Mouse (Mus musculus) heart, embryonic 11.5 days (tissue): ENCODE measurements around the gene Lgals9. TPM values are rescaled to one million over a fixed set of nuclear protein-coding genes. Genes with fewer than 3 reads are reported as not detected.

Experiments
- ATAC-seq: fragments of 200-750 bp; cut with Nextera tagmentation; replicated peaks from 2 replicates; pipeline ENCODE4 v1.8.0; 2017; ENCODE audit warnings: moderate library complexity; ENCODE audit not compliant: insufficient number of reproducible peaks, low FRiP score, low TSS enrichment
- H3K27ac ChIP-seq: fragments of 300-500 bp; sonication (generic); 2 replicates; pipeline ENCODE4 v1.5.1; 2014; ENCODE audit warnings: mild to moderate bottlenecking, low read depth, low read length
- H3K27me3 ChIP-seq: fragments of 300-500 bp; sonication (generic); 2 replicates; pipeline ENCODE4 v1.6.1; 2014; ENCODE audit warnings: mild to moderate bottlenecking, low read length, mixed read lengths; ENCODE audit not compliant: control insufficient read depth, insufficient read depth
- H3K36me3 ChIP-seq: fragments of 300-500 bp; sonication (generic); 2 replicates; pipeline ENCODE4 v1.6.1; 2014; ENCODE audit warnings: mild to moderate bottlenecking, low read length, moderate library complexity, mixed read lengths; ENCODE audit not compliant: control insufficient read depth, insufficient read depth
- H3K4me1 ChIP-seq: fragments of 300-500 bp; sonication (generic); 2 replicates; pipeline ENCODE4 v1.6.1; 2014; ENCODE audit warnings: low read length; ENCODE audit not compliant: control insufficient read depth, insufficient read depth
- H3K4me2 ChIP-seq: fragments of 300-500 bp; sonication (generic); 2 replicates; pipeline ENCODE4 v1.6.1; 2014; ENCODE audit warnings: mild to moderate bottlenecking, moderate library complexity
- H3K4me3 ChIP-seq: fragments of 300-500 bp; sonication (generic); 2 replicates; pipeline ENCODE4 v1.5.1; 2014; ENCODE audit warnings: low read depth, low read length
- H3K9ac ChIP-seq: fragments of 300-500 bp; sonication (generic); 2 replicates; pipeline ENCODE4 v1.6.1; 2014; ENCODE audit warnings: mild to moderate bottlenecking, low read depth, low read length, moderate library complexity
- H3K9me3 ChIP-seq: fragments of 300-500 bp; sonication (generic); replicated peaks from 2 replicates; pipeline ENCODE4 v1.6.1; 2016; ENCODE audit warnings: low read length; ENCODE audit not compliant: control insufficient read depth
- WGBS: fragments of 180-500 bp; shearing (Covaris S2); extraction: QIAGEN DNeasy Blood & Tissue Kit; methylation state at CpG from one replicate; pipeline ENCODE4 v1.1.7; 2014; ENCODE audit not compliant: insufficient replicate concordance; 5-methylcytosine and 5-hydroxymethylcytosine counted together
- polyA plus RNA-seq: library from polyadenylated mRNA; unstranded; fragments of >200 nt; fragmentation: Nextera tagmentation; extraction: Ambion mirVana; gene quantifications from 2 replicates; pipeline ENCODE4 v1.2.1, GENCODE M21; 2014

Gene Lgals9
- polyA plus RNA-seq, 1 experiment from 2014 or later, result 41.9 TPM

GRCm38 (mm10) chr11:78929345-78929744, 55.4 kb downstream of the Lgals9 start:
- no peaks in the 10 kb centered on the region for H3K9me3 ChIP-seq
- H3K27me3 ChIP-seq, result peaks cover 25% of the 10 kb centered on the region
- no peak overlapping the region for H3K27ac ChIP-seq
- no peak for ATAC-seq
- WGBS, result 73% methylated on average over 5 of the region's 5 CpGs
- no peak overlapping the region for H3K4me3 ChIP-seq
- H3K4me2 ChIP-seq, result no peak overlapping the region
- no peaks in the 10 kb centered on the region for H3K36me3 ChIP-seq
- peaks cover 5% of the 10 kb centered on the region; the same call in 1 of the 2 replicates for H3K4me1 ChIP-seq
- no peak overlapping the region for H3K9ac ChIP-seq

GRCm38 (mm10) chr11:78924916-78925315, 59.8 kb downstream of the Lgals9 start:
- WGBS, result under 1% methylated on average over 30 of the region's 37 CpGs
- H3K4me3 ChIP-seq, result peak overlapping the region; percentile 48
- no peak for ATAC-seq
- peaks cover 50% of the 10 kb centered on the region for H3K27me3 ChIP-seq
- peaks cover 5% of the 10 kb centered on the region; the same call in 1 of the 2 replicates for H3K4me1 ChIP-seq
- no peak overlapping the region; the same call in 1 of the 2 replicates for H3K9ac ChIP-seq
- no peaks in the 10 kb centered on the region for H3K9me3 ChIP-seq
- no peak overlapping the region for H3K27ac ChIP-seq
- no peaks in the 10 kb centered on the region for H3K36me3 ChIP-seq
- H3K4me2 ChIP-seq, result peak overlapping the region; percentile 88

DNA sequence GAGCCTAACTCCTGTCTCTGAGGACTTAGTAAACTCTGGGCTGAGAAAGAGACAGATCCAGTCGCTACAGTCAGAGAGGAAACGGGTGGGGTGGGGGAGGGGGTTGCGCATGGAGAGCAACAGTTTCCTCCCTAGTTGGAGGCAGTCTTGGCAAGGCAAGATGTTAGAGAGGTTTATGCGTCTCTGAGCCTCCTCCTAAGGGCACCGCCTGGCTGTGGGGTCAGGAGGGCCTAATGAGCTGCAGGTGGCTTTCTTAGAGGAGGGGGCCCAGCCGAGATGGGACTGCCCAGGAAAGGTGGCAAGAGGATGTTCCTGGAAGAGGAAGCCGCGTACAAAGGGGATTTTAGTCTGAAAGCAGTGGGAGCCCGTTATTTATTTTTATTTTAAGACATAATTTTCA, 60.6 kb downstream of the Lgals9 start:
- WGBS, result 12% methylated on average over 9 of the region's 9 CpGs
- H3K9ac ChIP-seq, result no peak overlapping the region
- no peak overlapping the region for H3K27ac ChIP-seq
- no peak for ATAC-seq
- peaks cover 50% of the 10 kb centered on the region for H3K27me3 ChIP-seq
- H3K36me3 ChIP-seq, result no peaks in the 10 kb centered on the region
- H3K4me1 ChIP-seq, result peaks cover 5% of the 10 kb centered on the region; the same call in 1 of the 2 replicates
- no peak overlapping the region for H3K4me3 ChIP-seq
- H3K4me2 ChIP-seq, result no peak overlapping the region
- H3K9me3 ChIP-seq, result no peaks in the 10 kb centered on the region

- no peak for ATAC-seq
- H3K4me1 ChIP-seq, result peaks cover 5% of the 10 kb centered on the region; the same call in 1 of the 2 replicates
- H3K27me3 ChIP-seq, result peaks cover 52% of the 10 kb centered on the region
- H3K4me2 ChIP-seq, result no peak overlapping the region
- no peak overlapping the region for H3K4me3 ChIP-seq
- no peaks in the 10 kb centered on the region for H3K9me3 ChIP-seq
- H3K27ac ChIP-seq, result no peak overlapping the region
- H3K36me3 ChIP-seq, result no peaks in the 10 kb centered on the region
- WGBS, result 36% methylated on average over 8 of the region's 8 CpGs
- no peak overlapping the region for H3K9ac ChIP-seq
Observed at GRCm38 (mm10) chr11:78922678-78923407, 61.9 kb downstream of the Lgals9 start.

DNA sequence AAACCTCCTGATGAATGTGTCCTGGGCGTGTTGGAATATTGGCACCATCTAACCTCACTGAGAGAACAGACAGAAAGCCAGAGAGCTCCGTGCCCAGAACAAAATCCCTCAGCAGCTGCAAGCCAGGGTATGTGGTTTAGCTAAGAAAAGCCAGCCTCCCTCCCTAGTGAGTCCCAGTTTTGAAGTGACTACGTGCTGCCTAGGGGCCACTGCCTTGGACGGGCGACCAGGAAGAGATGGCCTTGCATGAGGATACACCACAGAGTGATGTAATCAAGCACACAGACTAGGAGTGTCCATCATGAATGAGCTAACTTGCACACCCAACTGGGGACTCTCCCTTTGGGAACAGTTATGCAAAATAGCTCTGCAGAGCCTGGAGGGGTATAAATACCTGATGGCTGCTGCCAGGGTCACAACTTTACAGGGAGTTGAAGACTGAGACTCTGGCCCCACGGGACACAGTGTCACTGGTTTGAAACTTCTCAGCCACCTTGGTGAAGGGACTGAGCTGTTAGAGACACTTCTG, 64.3 kb downstream of the Lgals9 start, which contains the start of gene Nos2:
Gene Nos2 (plus strand): TSS at position 377 of the 529 bp plus-strand sequence.
- no peak for ATAC-seq

DNA sequence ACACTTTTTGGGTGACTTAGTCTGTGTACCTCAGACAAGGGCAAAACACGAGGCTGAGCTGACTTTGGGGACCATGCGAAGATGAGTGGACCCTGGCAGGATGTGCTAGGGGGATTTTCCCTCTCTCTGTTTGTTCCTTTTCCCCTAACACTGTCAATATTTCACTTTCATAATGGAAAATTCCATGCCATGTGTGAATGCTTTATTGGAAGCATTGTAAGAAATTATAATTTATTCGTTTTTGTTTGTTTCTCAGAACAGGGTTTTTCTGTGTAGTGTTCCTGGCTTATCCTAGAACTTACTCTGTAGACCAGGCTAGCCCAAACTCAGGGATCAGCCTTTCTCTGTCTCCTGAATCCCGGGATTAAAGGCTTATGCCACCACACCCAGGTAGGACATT, 65.0 kb downstream of the Lgals9 start:
- no peaks in the 10 kb centered on the region for H3K9me3 ChIP-seq
- no peak overlapping the region for H3K27ac ChIP-seq
- peaks cover 31% of the 10 kb centered on the region for H3K27me3 ChIP-seq
- peaks cover 1% of the 10 kb centered on the region; the same call in 1 of the 2 replicates for H3K4me1 ChIP-seq
- no peak overlapping the region for H3K4me3 ChIP-seq
- no peak overlapping the region for H3K4me2 ChIP-seq
- no peaks in the 10 kb centered on the region for H3K36me3 ChIP-seq
- ATAC-seq, result no peak
- H3K9ac ChIP-seq, result no peak overlapping the region
- WGBS, result 65% methylated on average over 4 of the region's 4 CpGs

More for the DNA sequence above, 64.3 kb downstream of the Lgals9 start, which contains the start of gene Nos2:
- H3K27me3 ChIP-seq, result peaks cover 38% of the 10 kb centered on the region
- no peaks in the 10 kb centered on the region for H3K36me3 ChIP-seq
- 54% methylated on average over 6 of the region's 6 CpGs for WGBS
- no peak within 1 kb of the TSS for H3K9ac ChIP-seq
- no peaks in the 10 kb centered on the region for H3K9me3 ChIP-seq
- peaks cover 5% of the 10 kb centered on the region; the same call in 1 of the 2 replicates for H3K4me1 ChIP-seq
- no peak within 1 kb of the TSS for H3K27ac ChIP-seq
- H3K4me2 ChIP-seq, result no peak within 1 kb of the TSS
- H3K4me3 ChIP-seq, result no peak within 1 kb of the TSS

DNA sequence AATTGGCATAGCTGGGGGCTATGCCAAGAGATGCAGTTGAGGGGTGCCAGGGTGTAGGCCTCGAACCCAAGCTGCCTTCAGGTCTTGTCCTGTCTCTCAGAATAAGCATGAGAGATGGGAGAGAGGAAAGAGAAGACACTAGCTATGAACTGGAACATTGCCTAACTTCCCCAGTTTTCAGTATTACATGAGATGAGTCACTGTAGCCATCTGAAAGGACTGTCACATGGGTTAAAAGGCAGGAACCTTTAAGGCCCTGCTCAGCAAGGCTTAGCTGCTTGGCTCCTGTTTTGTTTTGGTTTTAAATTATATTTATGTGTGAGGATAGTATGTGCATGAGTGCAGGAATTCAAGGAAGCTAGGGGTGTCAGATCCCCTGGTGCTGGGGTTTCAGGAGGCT, 68.3 kb downstream of the Lgals9 start:
- Histone ChIP-seq H3K27ac (no peak overlapping the region), H3K4me2 (no peak overlapping the region), H3K4me3 (no peak overlapping the region), H3K9me3 (no peaks in the 10 kb centered on the region), H3K9ac (no peak overlapping the region), H3K4me1 (no peaks in the 10 kb centered on the region), H3K36me3 (no peaks in the 10 kb centered on the region), H3K27me3 (peaks cover 5% of the 10 kb centered on the region; the same call in 1 of the 2 replicates)
- no peak for ATAC-seq
- 78% methylated on average over 1 of the region's 1 CpGs for WGBS

DNA sequence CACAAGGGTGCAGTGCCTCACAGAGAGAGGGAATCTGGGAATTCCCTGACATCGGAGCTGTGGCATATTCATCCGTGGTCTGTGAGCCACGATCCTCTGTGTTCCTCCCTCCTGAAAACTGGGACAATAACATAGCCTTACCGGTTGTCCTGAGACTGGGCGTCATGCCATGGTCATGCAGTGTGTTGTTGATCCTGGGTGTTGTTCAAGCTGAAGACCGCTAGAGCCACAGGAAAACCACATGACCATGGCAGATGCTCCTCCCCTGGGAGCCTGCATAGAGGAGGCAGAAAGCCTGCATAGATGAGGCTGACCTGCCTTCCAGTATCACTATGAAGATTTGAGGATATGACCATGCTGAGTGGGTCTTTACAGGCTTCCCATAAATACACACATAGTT, 69.3 kb downstream of the Lgals9 start:
- no peak overlapping the region for H3K4me2 ChIP-seq
- WGBS, result 68% methylated on average over 6 of the region's 6 CpGs
- no peaks in the 10 kb centered on the region for H3K4me1 ChIP-seq
- no peak overlapping the region for H3K4me3 ChIP-seq
- ATAC-seq, result no peak
- peaks cover 2% of the 10 kb centered on the region; the same call in 1 of the 2 replicates for H3K27me3 ChIP-seq
- no peaks in the 10 kb centered on the region for H3K36me3 ChIP-seq
- H3K9ac ChIP-seq, result no peak overlapping the region
- no peak overlapping the region for H3K27ac ChIP-seq
- H3K9me3 ChIP-seq, result no peaks in the 10 kb centered on the region
